Mouse (Mus musculus) adrenal gland, postnatal 25 days (tissue): ENCODE results near the gene Ptgfrn. TPM values are rescaled to one million over a fixed set of nuclear protein-coding genes. Genes with fewer than 3 reads are reported as not detected.

Experiments used
- DNase-seq: peaks from one replicate; pipeline ENCODE4 v3.0.0; 2021; ENCODE audit warnings: mixed read lengths
- total RNA-seq: library from RNA; stranded (reverse); gene quantifications from 2 replicates; pipeline ENCODE4 v1.2.3, GENCODE M21; 2021

Gene Ptgfrn
- total RNA-seq, 1 experiment from 2014 or later: 45.2 TPM

- DNase-seq: no peak
Observed at GRCm38 (mm10) chr3:101037984-101038545, 72.0 kb downstream of the Ptgfrn start.

- DNase-seq: no peak
Observed at GRCm38 (mm10) chr3:101036001-101036400, 74.1 kb downstream of the Ptgfrn start.

- no peak for DNase-seq
Observed at GRCm38 (mm10) chr3:101034509-101034908, 75.6 kb downstream of the Ptgfrn start.

GRCm38 (mm10) chr3:101033644-101034043 lies 76.4 kb downstream of the Ptgfrn start:
- no peak for DNase-seq

GRCm38 (mm10) chr3:101031456-101032142 lies 78.5 kb downstream of the Ptgfrn start:
- DNase-seq: no peak

- DNase-seq: no peak
Observed at GRCm38 (mm10) chr3:101030630-101031029, 79.4 kb downstream of the Ptgfrn start.

GRCm38 (mm10) chr3:101029339-101029738 lies 80.7 kb downstream of the Ptgfrn start, which contains the start of gene Cd101:
Gene Cd101, minus strand, starts transcription at chr3:101029556.
- DNase-seq: no peak

- no peak for DNase-seq
Observed at GRCm38 (mm10) chr3:101026741-101027140, 83.3 kb downstream of the Ptgfrn start.

GRCm38 (mm10) chr3:101022967-101023366 lies 87.1 kb downstream of the Ptgfrn start:
- DNase-seq: no peak

GRCm38 (mm10) chr3:101021481-101022051 lies 88.5 kb downstream of the Ptgfrn start:
- no peak for DNase-seq

- DNase-seq: no peak
Observed at GRCm38 (mm10) chr3:101021073-101021472, 89.0 kb downstream of the Ptgfrn start.

- DNase-seq: no peak
Observed at GRCm38 (mm10) chr3:101018494-101018893, 91.6 kb downstream of the Ptgfrn start.

GRCm38 (mm10) chr3:101016050-101016449 lies 94.0 kb downstream of the Ptgfrn start:
- no peak for DNase-seq

GRCm38 (mm10) chr3:101015254-101015653 lies 94.8 kb downstream of the Ptgfrn start:
- DNase-seq: no peak

- no peak for DNase-seq
Observed at GRCm38 (mm10) chr3:101013536-101013935, 96.5 kb downstream of the Ptgfrn start.

- no peak for DNase-seq
Observed at GRCm38 (mm10) chr3:101013005-101013404, 97.1 kb downstream of the Ptgfrn start.

GRCm38 (mm10) chr3:101012597-101012996 lies 97.5 kb downstream of the Ptgfrn start:
- no peak for DNase-seq

- DNase-seq: no peak
Observed at GRCm38 (mm10) chr3:101012131-101012571, 97.9 kb downstream of the Ptgfrn start.

- no peak for DNase-seq
Observed at GRCm38 (mm10) chr3:101011203-101011600, 98.9 kb downstream of the Ptgfrn start.

GRCm38 (mm10) chr3:101010589-101011202 lies 99.4 kb downstream of the Ptgfrn start:
- DNase-seq: no peak

- no peak for DNase-seq
Observed at GRCm38 (mm10) chr3:101007112-101007782, 102.8 kb downstream of the Ptgfrn start.

- DNase-seq: no peak
Observed at GRCm38 (mm10) chr3:101005392-101005791, 104.7 kb downstream of the Ptgfrn start.
